Mouse (Mus musculus) stomach, postnatal 0 days (tissue): ENCODE results near the gene Slc4a2. TPM values are rescaled to one million over a fixed set of nuclear protein-coding genes. Genes with fewer than 3 reads are reported as not detected.
"Not testable (repeated sequence)": the region's sequence is repeated elsewhere in the genome, so short reads cannot be mapped to it uniquely, and the experiment has no call there.

ENCODE experiments used
- ATAC-seq: fragments of 200-750 bp; cut with Nextera tagmentation; 2 replicates; pipeline ENCODE4 v1.8.0; 2017; ENCODE audit not compliant: low FRiP score, low TSS enrichment
- DNase-seq: peaks from one replicate; pipeline ENCODE4 v3.0.0-alpha.2; 2016; ENCODE audit warnings: low spot score
- H3K27ac ChIP-seq: fragments of 300-500 bp; sonication (generic); replicated peaks from 2 replicates; pipeline ENCODE4 v1.5.1; 2014; ENCODE audit warnings: mild to moderate bottlenecking, control low read depth
- H3K27me3 ChIP-seq: fragments of 300-500 bp; sonication (generic); 2 replicates; pipeline ENCODE4 v1.6.1; 2014; ENCODE audit warnings: low read length; ENCODE audit not compliant: control insufficient read depth, insufficient read depth
- H3K36me3 ChIP-seq: fragments of 300-500 bp; sonication (generic); 2 replicates; pipeline ENCODE4 v1.6.1; 2014; ENCODE audit warnings: low read length, mixed read lengths; ENCODE audit not compliant: control insufficient read depth, insufficient read depth
- H3K4me1 ChIP-seq: fragments of 300-500 bp; sonication (generic); replicated peaks from 2 replicates; pipeline ENCODE4 v1.6.1; 2014; ENCODE audit warnings: antibody characterized with exemption; ENCODE audit not compliant: control insufficient read depth, insufficient read depth
- H3K4me2 ChIP-seq: fragments of 300-500 bp; sonication (generic); replicated peaks from 2 replicates; pipeline ENCODE4 v1.6.1; 2014; ENCODE audit warnings: low read depth, mild to moderate bottlenecking, control low read depth, moderate library complexity
- H3K4me3 ChIP-seq: fragments of 300-500 bp; sonication (generic); 2 replicates; pipeline ENCODE4 v1.5.1; 2014; ENCODE audit warnings: low read depth, low read length, control low read depth
- H3K9ac ChIP-seq: fragments of 300-500 bp; sonication (generic); 2 replicates; pipeline ENCODE4 v1.6.1; 2014; ENCODE audit warnings: mild to moderate bottlenecking, low read length, control low read depth, mixed read lengths
- H3K9me3 ChIP-seq: fragments of 300-500 bp; sonication (generic); 2 replicates; pipeline ENCODE4 v1.6.1; 2016; ENCODE audit warnings: low read length; ENCODE audit not compliant: control insufficient read depth
- CTCF ChIP-seq: IDR thresholded peaks from 2 replicates; pipeline ENCODE4 v1.5.1; 2016; ENCODE audit warnings: antibody characterized with exemption, low read depth, mild to moderate bottlenecking, moderate library complexity
- EP300 ChIP-seq: optimal IDR thresholded peaks from 2 replicates; pipeline ENCODE3; 2016; ENCODE audit warnings: antibody characterized with exemption
- WGBS: fragments of 180-500 bp; shearing (Covaris S2); extraction: QIAGEN DNeasy Blood & Tissue Kit; methylation state at CpG from one replicate; pipeline ENCODE4 v1.1.7; 2014; 5-methylcytosine and 5-hydroxymethylcytosine counted together
- polyA plus RNA-seq: library from polyadenylated mRNA; unstranded; fragments of >200 nt; fragmentation: Nextera tagmentation; extraction: Ambion mirVana; gene quantifications from 2 replicates; pipeline ENCODE4 v1.2.1, GENCODE M21; 2015

The Slc4a2 gene
- polyA plus RNA-seq, 1 experiment from 2014 or later, result 34.3 TPM

DNA sequence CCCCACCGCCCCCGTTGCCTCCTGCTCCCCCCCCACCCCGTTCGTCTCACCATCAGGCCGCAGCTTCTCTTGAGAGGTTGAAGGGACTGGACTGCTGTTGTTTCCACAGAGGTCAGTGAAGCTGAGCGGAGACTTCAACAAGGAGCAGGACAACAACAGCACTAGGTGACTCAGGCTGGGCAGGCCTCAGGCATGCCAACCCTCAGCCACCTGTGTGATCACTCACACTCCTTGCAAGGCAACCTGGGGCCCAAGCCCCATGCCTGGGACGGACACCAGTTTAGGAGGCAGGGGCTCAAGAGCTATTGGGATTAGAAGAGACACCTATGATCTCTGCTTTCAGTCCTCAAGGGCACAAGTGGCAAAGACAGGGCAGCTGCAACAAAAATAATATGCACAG, 31.8 kb upstream of the Slc4a2 start, which contains the start of gene Atg9b:
Atg9b (minus strand) TSS at position 280 of the 400 bp plus-strand sequence.
- H3K4me1 ChIP-seq, result 0 out of 2 replicates have a peak, but pooled peaks cover 3% of the 10 kb centered on the region
- H3K9me3 ChIP-seq, result no peaks in the 10 kb centered on the region
- no peak for TF ChIP-seq EP300
- no peak for DNase-seq
- 0 out of 2 replicates have a peak within 1 kb of the TSS, but pooled peaks have one; percentile 14 for H3K4me2 ChIP-seq
- H3K27ac ChIP-seq, result peak within 1 kb of the TSS; percentile 70
- WGBS, result 85% methylated on average over 7 of the region's 7 CpGs
- no peaks in the 10 kb centered on the region; the same call in 1 of the 2 replicates for H3K27me3 ChIP-seq
- no peak within 1 kb of the TSS for H3K9ac ChIP-seq
- no peak for ATAC-seq
- H3K36me3 ChIP-seq, result no peaks in the 10 kb centered on the region
- H3K4me3 ChIP-seq, result no peak within 1 kb of the TSS

DNA sequence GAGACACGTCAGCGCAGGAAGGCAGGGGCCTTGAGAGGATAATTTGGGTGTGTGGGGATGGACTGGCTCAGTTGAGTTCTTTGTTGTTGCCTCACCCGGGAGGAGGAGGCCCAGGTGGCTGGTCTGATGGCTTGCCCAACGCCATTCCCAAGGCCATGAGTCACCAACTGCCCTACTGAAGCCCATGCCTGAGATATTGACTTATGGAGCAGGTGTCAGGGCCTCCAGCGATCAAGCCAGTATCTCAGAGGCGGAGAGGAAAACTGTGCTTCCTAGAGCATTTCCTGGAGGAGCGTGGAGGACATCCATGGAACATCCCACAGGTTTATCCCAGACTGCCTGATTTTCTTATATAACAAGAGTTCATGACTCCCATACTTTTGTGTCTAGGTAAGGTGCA, 30.9 kb upstream of the Slc4a2 start:
- 48% methylated on average over 7 of the region's 7 CpGs for WGBS
- ATAC-seq, result peak; percentile 35
- Histone ChIP-seq H3K9me3 (no peaks in the 10 kb centered on the region), H3K27me3 (no peaks in the 10 kb centered on the region; the same call in 1 of the 2 replicates), H3K27ac (no peak overlapping the region; the same call in 1 of the 2 replicates), H3K9ac (no peak overlapping the region), H3K36me3 (no peaks in the 10 kb centered on the region), H3K4me1 (no peaks in the 10 kb centered on the region), H3K4me2 (no peak overlapping the region), H3K4me3 (no peak overlapping the region)
- peak; percentile 61 for DNase-seq
- TF ChIP-seq CTCF (no peak), EP300 (no peak)

DNA sequence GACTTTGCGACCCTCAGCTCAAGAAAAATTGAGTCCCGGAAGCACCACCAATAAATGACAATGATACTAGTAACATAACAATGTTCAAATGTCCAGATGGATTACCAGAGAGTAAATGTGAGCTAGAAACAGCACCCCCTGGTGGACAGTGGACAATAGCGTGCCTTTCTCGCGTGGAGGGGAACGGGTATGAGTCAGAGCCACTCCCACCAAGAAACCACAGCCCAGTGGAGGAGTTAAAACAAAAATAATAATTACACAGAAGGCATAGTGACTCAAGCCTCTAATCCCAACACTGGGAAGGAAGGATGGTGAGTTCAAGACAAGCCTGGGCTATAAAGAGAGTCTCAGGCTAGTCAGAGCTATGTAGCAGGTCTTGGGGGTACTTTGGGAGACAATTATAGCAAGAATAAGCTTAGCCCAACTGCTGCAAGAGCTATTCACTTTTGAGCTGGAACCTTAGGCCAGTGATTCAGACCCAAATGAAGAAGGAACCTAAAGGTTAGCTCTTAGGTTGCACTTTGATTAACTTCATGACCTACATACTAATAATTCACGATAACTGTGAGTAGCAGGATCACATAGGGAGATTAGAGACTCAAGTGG, 30.1 kb upstream of the Slc4a2 start, which contains the start of gene Abcb8:
Abcb8 (plus strand) TSS at position 272 of the 606 bp plus-strand sequence.
- Histone ChIP-seq H3K4me3 (peak within 1 kb of the TSS; percentile 60), H3K27me3 (no peaks in the 10 kb centered on the region), H3K9ac (peak within 1 kb of the TSS; percentile 65), H3K4me1 (no peaks in the 10 kb centered on the region), H3K27ac (peak within 1 kb of the TSS; percentile 66), H3K36me3 (no peaks in the 10 kb centered on the region), H3K9me3 (no peaks in the 10 kb centered on the region), H3K4me2 (peak within 1 kb of the TSS; percentile 61)
- ATAC-seq (peak; percentile 36), DNase-seq (peak; percentile 84)
- TF ChIP-seq EP300, result no peak
- peak; percentile 92 for TF ChIP-seq CTCF
- WGBS, result 21% methylated on average over 7 of the region's 7 CpGs

DNA sequence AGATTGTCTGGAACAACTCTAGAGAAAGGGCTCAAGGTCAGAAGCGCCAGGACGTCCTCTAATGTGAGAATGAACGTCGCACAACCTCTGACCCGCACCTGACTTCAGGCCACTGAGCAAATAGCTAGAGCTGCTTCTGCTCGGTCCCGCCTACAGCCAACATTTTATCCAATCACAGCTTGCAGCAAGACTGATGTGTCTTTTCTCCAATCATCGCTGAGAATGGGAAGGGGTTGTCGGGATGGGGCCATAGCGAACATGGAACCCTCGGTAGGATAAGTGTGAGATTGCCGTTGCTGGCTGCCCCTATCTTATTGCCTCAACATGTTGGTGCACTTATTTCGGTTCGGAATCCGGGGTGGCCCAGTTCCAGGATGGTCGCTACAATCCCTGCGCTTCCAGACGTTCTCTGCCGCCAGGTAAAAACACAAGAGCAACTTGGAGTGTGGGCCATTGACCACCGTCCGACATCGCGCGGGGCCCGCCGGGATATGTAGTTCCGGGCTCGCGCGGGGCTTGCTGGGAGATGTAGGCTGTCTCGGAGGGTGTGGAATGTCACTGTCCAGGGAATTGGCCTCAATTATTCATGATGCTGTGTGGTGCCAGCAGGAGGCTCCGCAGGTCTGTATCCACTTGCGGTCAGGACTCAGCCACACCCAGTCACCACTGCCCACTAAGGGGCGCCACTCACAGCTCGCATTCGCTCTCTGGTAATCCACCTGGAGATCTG, 29.3 kb upstream of the Slc4a2 start:
- Histone ChIP-seq H3K4me1 (no peaks in the 10 kb centered on the region), H3K36me3 (no peaks in the 10 kb centered on the region), H3K4me3 (peak overlapping the region; percentile 60), H3K9ac (peak overlapping the region; percentile 65), H3K27ac (peak overlapping the region; percentile 66), H3K27me3 (no peaks in the 10 kb centered on the region), H3K4me2 (peak overlapping the region; percentile 61), H3K9me3 (no peaks in the 10 kb centered on the region)
- peak; percentile 81 for TF ChIP-seq CTCF
- no peak for TF ChIP-seq EP300
- peak; percentile 93 for ATAC-seq
- DNase-seq, result peak; percentile 93
- 1% methylated on average over 36 of the region's 36 CpGs for WGBS

DNA sequence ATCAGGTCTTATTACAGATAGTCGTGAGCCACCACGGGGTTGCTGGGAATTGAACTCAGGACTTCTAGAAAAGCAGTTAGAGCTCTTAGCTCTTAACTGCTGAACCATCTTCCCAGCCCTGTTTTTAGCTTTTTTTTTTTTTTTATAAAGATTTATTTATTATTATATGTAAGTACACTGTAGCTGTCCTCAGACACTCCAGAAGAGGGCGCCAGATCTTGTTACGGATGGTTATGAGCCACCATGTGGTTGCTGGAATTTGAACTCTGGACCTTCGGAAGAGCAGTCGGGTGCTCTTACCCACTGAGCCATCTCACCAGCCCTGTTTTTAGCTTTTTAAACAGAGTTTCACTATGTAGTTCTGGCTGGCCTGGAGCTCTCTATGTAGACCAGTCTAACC, 27.4 kb upstream of the Slc4a2 start:
- DNase-seq, H3K4me2 ChIP-seq, H3K4me3 ChIP-seq, H3K4me1 ChIP-seq, ATAC-seq, H3K27me3 ChIP-seq, H3K27ac ChIP-seq, H3K9me3 ChIP-seq, H3K9ac ChIP-seq, H3K36me3 ChIP-seq: not testable (repeated sequence)
- TF ChIP-seq CTCF, result peak; percentile 31
- WGBS, result 91% methylated on average over 6 of the region's 6 CpGs

DNA sequence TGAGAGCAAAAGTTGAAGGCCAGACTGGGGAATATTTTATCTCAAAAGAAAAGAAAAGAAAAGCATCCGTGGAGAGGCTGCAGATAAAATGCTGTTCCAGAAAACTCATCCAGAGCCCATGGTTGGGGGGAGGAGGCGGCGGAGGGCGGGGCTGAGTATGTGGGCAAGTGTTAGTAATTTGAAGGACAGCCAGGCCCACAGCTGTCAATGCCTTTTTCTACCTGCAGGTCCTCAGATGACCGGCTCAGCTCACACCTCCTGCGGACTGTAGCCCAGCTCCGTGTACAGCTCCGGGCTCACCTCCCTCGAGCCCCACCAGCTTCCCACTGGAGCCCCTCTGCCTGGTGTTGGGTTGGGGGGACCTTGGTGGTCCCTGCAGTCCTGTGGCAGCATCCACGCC, 24.0 kb upstream of the Slc4a2 start:
- TF ChIP-seq EP300 (no peak), CTCF (no peak)
- no peak for ATAC-seq
- Histone ChIP-seq H3K4me3 (no peak overlapping the region), H3K9me3 (no peaks in the 10 kb centered on the region), H3K4me2 (no peak overlapping the region), H3K9ac (no peak overlapping the region), H3K4me1 (no peaks in the 10 kb centered on the region), H3K27me3 (no peaks in the 10 kb centered on the region), H3K27ac (no peak overlapping the region), H3K36me3 (peaks cover 8% of the 10 kb centered on the region)
- WGBS, result 87% methylated on average over 10 of the region's 10 CpGs
- no peak for DNase-seq
